Mouse (Mus musculus) adrenal gland, adult 2 months (tissue): ENCODE data around the gene Bmp10. TPM values are rescaled to one million over a fixed set of nuclear protein-coding genes. Genes with fewer than 3 reads are reported as not detected.

Experiments used
- DNase-seq: peaks from one replicate; pipeline ENCODE4 v3.0.0; 2021
- long read RNA-seq: library from polyadenylated mRNA; stranded (forward); transcript quantifications from one replicate; pipeline ENCODE4 v2.0.0, GENCODE M21; 2021
- polyA plus RNA-seq: library from polyadenylated mRNA; depleted of rRNA; stranded (reverse); fragments of >200 nt; gene quantifications from 2 replicates; pipeline ENCODE4 v1.2.3, GENCODE M21; 2012; rRNA removed
- total RNA-seq, 2 experiments: library from RNA; stranded (reverse); gene quantifications; 2 replicates each; pipeline ENCODE4 v1.2.3; 2021

The Bmp10 gene
- total RNA-seq, result not detected
- not detected in 2 replicates for polyA plus RNA-seq
- long read RNA-seq, result 0 reads

- no peak for DNase-seq
These were observed at the start of gene Bmp10 for GRCm38 (mm10) chr6:87428487-87429044. Gene Bmp10, plus strand, starts transcription at chr6:87428994.

- peak; percentile 25 for DNase-seq
These were observed 44.7 kb upstream of the Bmp10 start for GRCm38 (mm10) chr6:87383926-87384691.

- DNase-seq, result peak; percentile 16
These were observed 44.0 kb upstream of the Bmp10 start for GRCm38 (mm10) chr6:87384761-87385160.

GRCm38 (mm10) chr6:87386203-87386602 is 42.6 kb upstream of the Bmp10 start:
- peak; percentile 55 for DNase-seq

- DNase-seq, result no peak
These were observed 42.1 kb upstream of the Bmp10 start for GRCm38 (mm10) chr6:87386681-87387080.

- DNase-seq, result no peak
These were observed 39.9 kb upstream of the Bmp10 start, which contains the start of gene Gkn3 for GRCm38 (mm10) chr6:87388877-87389276. Gene Gkn3, minus strand, starts transcription at chr6:87388935.

GRCm38 (mm10) chr6:87389455-87389989 is 39.3 kb upstream of the Bmp10 start:
- no peak for DNase-seq

- DNase-seq, result no peak
These were observed 35.2 kb upstream of the Bmp10 start for GRCm38 (mm10) chr6:87393466-87394205.

GRCm38 (mm10) chr6:87394783-87395182 is 34.0 kb upstream of the Bmp10 start:
- no peak for DNase-seq

- peak; percentile 54 for DNase-seq
These were observed 29.7 kb upstream of the Bmp10 start for GRCm38 (mm10) chr6:87399137-87399536.

- no peak for DNase-seq
These were observed 28.8 kb upstream of the Bmp10 start for GRCm38 (mm10) chr6:87399886-87400566.

GRCm38 (mm10) chr6:87401456-87401855 is 27.3 kb upstream of the Bmp10 start:
- DNase-seq, result no peak

- no peak for DNase-seq
These were observed 16.8 kb upstream of the Bmp10 start for GRCm38 (mm10) chr6:87412011-87412410.

- no peak for DNase-seq
These were observed 6.5 kb upstream of the Bmp10 start for GRCm38 (mm10) chr6:87422304-87422703.

- peak; percentile 41 for DNase-seq
These were observed 4.6 kb upstream of the Bmp10 start for GRCm38 (mm10) chr6:87424037-87424816.

- DNase-seq, result no peak
These were observed 1.8 kb upstream of the Bmp10 start for GRCm38 (mm10) chr6:87426954-87427353.

- DNase-seq, result no peak
These were observed 1.2 kb upstream of the Bmp10 start for GRCm38 (mm10) chr6:87427616-87428015.

- no peak for DNase-seq
These were observed 7.0 kb downstream of the Bmp10 start for GRCm38 (mm10) chr6:87435791-87436190.

- DNase-seq, result no peak
These were observed 8.0 kb downstream of the Bmp10 start for GRCm38 (mm10) chr6:87436745-87437144.

- no peak for DNase-seq
These were observed 14.5 kb downstream of the Bmp10 start for GRCm38 (mm10) chr6:87443253-87443652.

- DNase-seq, result no peak
These were observed 16.4 kb downstream of the Bmp10 start for GRCm38 (mm10) chr6:87445222-87445621.
